Mouse (Mus musculus): ENCODE data around the gene Morn5.

DNA sequence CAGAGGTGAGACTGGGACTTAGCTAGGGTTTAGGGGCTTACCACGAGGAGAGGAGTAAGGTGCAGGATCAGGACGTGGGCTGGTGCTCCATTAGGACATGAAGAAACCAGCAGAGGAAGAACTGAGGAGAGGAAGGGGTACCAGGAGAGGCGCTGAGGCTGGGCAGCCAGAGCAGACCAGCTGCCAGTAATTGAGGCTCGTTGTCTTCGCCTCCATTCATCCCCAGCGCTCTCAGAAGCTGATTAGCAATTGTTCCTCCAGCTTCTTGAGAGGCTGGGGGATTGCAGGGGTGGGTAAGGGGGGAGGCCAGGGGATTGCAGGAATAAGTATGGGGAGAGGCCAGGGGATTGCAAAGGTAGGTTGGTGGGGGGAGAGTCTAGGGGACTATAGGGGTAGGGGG, 47.1 kb upstream of the Morn5 start:
- TF ChIP-seq POLR2A (IDR thresholded peaks at IDR 0.05; ENCODE audit: borderline replicate concordance, extremely low read depth, insufficient read depth, insufficient read length, poor library complexity, severe bottlenecking) (no peak), CTCF (IDR thresholded peaks at IDR 0.05; ENCODE audit: borderline replicate concordance, extremely low read depth, insufficient read depth, insufficient read length) (no peak)
